Mouse (Mus musculus) embryonic fibroblast, embryonic 13.5 days (primary cell): ENCODE data around the gene Trim12c. TPM values are rescaled to one million over a fixed set of nuclear protein-coding genes. Genes with fewer than 3 reads are reported as not detected.
"Not testable (repeated sequence)": the region's sequence is repeated elsewhere in the genome, so short reads cannot be mapped to it uniquely, and the experiment has no call there.

Experiments
- H3K27ac ChIP-seq: 2 replicates; pipeline ENCODE4 v1.5.1; 2012; ENCODE audit warnings: low read length, control low read depth, inconsistent platforms; ENCODE audit not compliant: insufficient read depth
- H3K4me1 ChIP-seq: 2 replicates; pipeline ENCODE4 v1.6.1; 2011; ENCODE audit warnings: low read length; ENCODE audit not compliant: control insufficient read depth, insufficient read depth
- H3K4me3 ChIP-seq: 2 replicates; pipeline ENCODE4 v1.5.1; 2011; ENCODE audit warnings: mild to moderate bottlenecking, control low read depth, low read length; ENCODE audit not compliant: insufficient read depth
- CTCF ChIP-seq: IDR thresholded peaks from 2 replicates; pipeline ENCODE4 v1.5.1; 2011; ENCODE audit warnings: mild to moderate bottlenecking, control low read depth, low read length, moderate library complexity, borderline replicate concordance; ENCODE audit not compliant: insufficient read depth
- POLR2A ChIP-seq: IDR thresholded peaks from 2 replicates; pipeline ENCODE4 v1.6.1; 2011; ENCODE audit warnings: low read depth, mild to moderate bottlenecking, control low read depth, low read length, moderate library complexity
- polyA plus RNA-seq: library from polyadenylated mRNA; stranded (reverse); fragments of >200 nt; gene quantifications from 2 replicates; pipeline ENCODE4 v1.2.4, GENCODE M21; 2011; ENCODE audit warnings: low read depth; ENCODE audit not compliant: missing spikeins, insufficient read length

The Trim12c gene
- polyA plus RNA-seq, result 16.1 and 17.2 TPM in 2 replicates

DNA sequence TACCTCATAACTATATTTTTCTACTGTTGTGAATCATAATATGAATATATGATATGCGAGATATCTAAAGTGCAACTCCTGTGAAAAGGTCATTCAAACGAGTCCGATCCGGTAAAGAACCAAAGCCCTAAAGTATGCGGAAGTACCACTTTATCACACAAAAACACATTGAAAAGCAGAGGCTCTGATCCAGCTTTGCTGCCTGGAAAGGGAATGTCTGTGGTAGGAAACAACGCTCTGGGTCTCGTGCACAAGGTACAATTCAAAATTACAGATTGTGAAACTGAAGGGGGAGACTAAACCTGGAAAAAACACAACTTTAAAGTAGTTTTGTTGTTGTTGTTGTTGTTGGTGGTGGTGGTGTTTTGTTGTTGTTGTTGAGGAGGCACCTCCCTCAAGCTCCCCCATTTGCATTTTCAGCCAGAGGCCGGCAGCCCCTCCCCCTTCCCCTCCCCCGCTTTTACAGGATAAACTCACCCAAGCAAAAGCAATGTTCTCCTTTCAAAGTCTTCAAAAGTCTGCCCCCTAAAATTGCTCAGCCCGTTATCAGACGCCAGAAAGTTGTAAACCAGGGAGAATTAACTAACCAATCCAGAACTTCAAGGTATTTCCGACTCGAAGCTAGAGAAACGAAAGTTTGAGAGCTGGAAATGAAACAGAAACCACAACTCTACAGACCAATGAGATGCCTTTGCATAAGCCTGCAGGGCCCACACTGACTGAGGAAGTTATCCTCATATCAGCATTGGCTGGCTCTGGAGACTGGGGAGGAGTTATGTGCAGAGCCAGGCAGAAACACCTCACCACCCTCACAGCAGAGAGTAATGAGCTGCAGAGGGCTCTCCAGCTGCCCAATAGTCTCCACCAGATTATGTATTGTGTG, at the start of gene Trim12c:
Trim12c (minus strand) TSS at position 646 of the 883 bp plus-strand sequence.
- Histone ChIP-seq H3K4me1 (no peaks in the 10 kb centered on the region), H3K27ac (peak within 1 kb of the TSS; percentile 77), H3K4me3 (peak within 1 kb of the TSS; percentile 80)
- TF ChIP-seq POLR2A (no peak; the same call in 1 of the 2 replicates), CTCF (no peak)

DNA sequence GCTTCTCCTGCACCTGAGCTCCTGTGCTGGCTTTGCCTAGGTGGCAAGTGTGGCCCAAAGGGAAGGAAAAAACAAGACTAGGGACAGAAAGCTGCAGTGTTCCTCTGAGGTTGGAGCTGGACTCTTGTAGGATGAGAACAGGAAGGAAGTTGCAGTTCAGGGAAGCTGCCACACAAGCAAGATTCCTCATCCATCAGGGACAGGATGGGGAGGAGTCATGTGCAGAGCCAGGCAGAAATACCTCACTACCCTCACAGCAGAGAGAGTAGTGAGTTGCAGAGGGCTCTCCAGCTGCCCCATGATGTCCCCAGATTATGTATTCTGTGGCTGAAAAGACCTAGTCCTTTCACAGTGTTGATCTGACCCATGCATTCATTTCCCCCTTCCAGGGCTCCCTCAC, 48.0 kb upstream of the Trim12c start:
- H3K4me1 ChIP-seq, result no peaks in the 10 kb centered on the region
- TF ChIP-seq CTCF (no peak), POLR2A (no peak)
- H3K27ac ChIP-seq, result no peak overlapping the region
- H3K4me3 ChIP-seq, result no peak overlapping the region

DNA sequence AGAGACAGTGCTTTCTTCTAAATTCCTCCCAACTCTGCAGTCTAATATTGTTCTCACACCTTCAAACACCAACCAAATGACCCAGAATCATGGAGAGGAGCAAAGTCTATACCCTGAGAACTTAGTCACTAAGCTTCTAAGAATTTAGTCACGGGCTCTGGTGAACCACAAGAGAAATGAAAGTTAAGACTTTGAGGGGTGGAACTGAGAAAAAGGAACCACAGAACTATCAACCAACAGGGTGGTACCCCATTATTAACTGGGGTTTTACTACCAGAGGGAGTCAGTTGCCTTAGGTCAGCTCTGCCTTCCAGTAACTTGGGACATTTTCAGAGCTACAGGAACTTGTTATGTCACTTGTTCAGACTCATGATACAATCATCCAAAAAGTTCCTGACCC, 47.5 kb upstream of the Trim12c start, which contains the start of gene Trim30c:
Trim30c (minus strand) TSS at position 140 of the 400 bp plus-strand sequence.
- Histone ChIP-seq H3K4me3 (no peak within 1 kb of the TSS), H3K4me1 (no peaks in the 10 kb centered on the region), H3K27ac (no peak within 1 kb of the TSS)
- TF ChIP-seq POLR2A, result no peak
- no peak for TF ChIP-seq CTCF

DNA sequence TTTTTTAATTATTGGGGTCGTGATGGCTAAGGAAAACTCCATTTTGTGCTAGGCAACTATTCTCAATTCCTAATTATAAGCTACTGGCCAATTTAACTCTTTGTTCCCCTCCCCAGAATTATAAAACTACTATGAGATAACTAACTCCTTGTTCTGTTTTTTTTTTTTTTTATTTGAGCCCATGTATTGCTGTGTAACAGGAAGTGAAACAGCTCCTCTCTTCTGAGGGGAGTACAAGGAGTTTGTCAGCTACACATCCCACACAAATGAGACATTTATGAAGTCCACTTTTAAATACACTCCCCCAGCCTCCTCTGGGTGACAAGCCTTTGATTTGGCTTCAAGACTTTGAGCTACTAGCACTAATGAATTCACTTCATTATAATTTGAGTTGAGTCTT, 45.3 kb upstream of the Trim12c start:
- Histone ChIP-seq H3K27ac (no peak overlapping the region), H3K4me1 (no peaks in the 10 kb centered on the region)
- TF ChIP-seq CTCF, result no peak
- no peak for TF ChIP-seq POLR2A

DNA sequence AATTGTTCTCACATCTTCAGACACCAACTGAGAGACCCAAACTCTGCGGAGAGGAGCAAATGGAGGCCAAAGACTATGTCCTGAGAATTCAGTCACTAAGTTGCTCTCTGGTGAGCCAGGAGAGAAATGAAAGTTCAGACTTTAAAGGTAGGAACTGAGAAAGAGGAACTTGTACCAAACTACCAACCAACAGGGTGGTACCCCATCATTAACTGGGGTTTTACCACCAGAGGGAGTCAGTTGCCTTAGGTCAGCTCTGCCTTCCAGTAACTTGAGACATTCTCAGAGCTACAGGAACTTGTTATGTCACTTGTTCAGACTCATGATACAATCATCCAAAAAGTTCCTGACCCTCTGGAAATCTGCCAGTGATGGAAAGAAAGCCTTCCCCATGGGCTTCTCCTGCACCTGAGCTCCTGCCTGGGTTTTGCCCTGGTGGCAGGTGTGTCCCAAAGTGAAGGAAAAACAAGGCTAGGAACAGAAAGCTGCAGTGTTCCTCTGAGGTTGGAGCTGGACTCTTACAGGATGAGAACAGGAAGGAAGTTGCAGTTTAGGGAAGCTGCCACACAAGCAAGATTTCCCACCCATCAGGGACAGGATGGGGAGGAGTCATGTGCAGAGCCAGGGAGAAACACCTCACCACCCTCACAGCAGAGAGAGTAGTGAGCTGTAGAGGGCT, 16.7 kb upstream of the Trim12c start, which contains the start of gene Trim30b:
Trim30b (minus strand) TSS at position 149 of the 679 bp plus-strand sequence.
- H3K4me1 ChIP-seq, result no peaks in the 10 kb centered on the region
- no peak for TF ChIP-seq POLR2A
- TF ChIP-seq CTCF, result no peak
- H3K4me3 ChIP-seq, result no peak within 1 kb of the TSS
- no peak within 1 kb of the TSS for H3K27ac ChIP-seq

More for the DNA sequence above, 45.3 kb upstream of the Trim12c start:
- H3K4me3 ChIP-seq, result no peak overlapping the region

DNA sequence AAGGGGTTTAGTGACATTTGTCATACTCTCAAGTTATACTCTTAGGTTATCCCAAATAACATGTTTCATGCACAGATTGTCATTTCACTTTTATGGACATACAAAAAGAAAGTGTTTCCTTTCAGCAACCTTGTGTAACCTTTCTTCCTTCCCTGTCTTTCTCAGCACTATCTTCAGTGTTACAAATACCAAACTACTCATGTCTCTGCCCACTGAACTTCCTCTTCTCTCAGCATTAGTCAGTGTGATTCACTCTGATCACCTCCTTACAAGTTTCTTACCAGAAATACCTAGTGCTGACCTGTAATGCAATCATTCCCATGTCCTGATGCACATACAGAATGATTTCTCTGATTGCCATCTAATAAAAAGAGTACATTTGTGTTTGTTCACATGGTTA, 13.2 kb upstream of the Trim12c start:
- TF ChIP-seq CTCF (no peak), POLR2A (no peak)
- H3K4me1 ChIP-seq, result no peaks in the 10 kb centered on the region
- H3K27ac ChIP-seq, result no peak overlapping the region
- H3K4me3 ChIP-seq, result no peak overlapping the region

DNA sequence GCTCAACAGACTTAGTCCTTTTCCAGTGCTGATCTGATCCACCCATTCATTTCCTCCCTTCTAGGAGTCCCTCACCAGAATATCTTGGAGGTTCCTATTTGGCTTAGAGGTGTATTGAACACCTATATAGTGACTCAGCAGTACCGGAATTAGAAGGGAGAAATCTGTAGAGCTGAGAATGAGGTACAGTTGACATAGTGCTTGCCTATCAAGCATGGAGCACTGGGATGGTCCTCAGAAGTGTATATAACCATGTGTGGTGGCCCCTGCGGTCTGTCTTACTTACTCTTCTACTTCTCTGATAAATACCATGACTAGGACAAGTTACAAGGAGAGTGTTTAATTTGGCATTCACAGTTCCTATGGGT, 422 bp upstream of the Trim12c start:
- no peak overlapping the region for H3K27ac ChIP-seq
- TF ChIP-seq CTCF, result no peak
- TF ChIP-seq POLR2A, result no peak
- no peaks in the 10 kb centered on the region for H3K4me1 ChIP-seq
- no peak overlapping the region for H3K4me3 ChIP-seq

- H3K27ac ChIP-seq, H3K4me1 ChIP-seq, H3K4me3 ChIP-seq: not testable (repeated sequence)
These were observed 5.1 kb downstream of the Trim12c start for GRCm38 (mm10) chr7:104348043-104348442.

GRCm38 (mm10) chr7:104340744-104341143, 12.4 kb downstream of the Trim12c start:
- H3K4me3 ChIP-seq, H3K4me1 ChIP-seq, H3K27ac ChIP-seq: not testable (repeated sequence)

DNA sequence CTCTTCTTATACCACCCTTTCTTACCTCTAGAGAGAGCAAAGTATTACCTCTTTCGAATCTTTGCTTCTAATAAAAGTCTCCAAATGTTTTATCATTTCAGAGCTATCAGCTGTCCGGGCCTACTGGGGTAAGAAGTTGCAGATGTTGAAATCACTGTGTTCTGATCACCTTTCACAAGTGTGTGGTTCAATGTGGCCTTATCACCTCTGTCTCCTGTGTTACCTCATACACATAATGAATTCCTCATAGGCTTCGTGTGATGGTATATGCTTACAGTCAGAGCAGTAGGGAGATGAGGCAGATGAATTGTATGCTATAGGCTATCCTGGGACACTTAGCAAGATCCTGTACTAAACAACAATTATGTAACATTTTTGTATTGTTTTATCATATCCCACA, 17.6 kb downstream of the Trim12c start:
- H3K27ac ChIP-seq, H3K4me3 ChIP-seq, H3K4me1 ChIP-seq: not testable (repeated sequence)

DNA sequence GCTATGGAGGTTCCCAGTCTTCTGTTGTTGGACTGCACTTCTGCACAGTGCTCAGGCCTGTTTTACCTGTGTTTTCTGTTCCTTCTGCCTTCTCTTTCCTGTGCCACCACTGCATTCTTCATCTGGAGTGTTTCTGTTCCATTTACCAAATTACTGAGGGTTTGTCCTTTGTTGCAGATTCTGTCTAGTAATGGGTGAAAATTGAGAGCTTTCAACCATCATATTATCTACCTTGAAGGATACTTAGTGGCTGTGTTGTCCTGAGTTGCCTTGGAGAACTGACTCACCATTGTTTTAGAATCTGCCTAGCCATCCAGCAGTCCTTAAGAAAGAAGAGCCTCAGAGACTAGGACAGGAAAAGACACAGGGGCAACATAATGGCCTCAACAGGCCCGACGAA, 24.0 kb downstream of the Trim12c start, which contains the start of gene Trim34b:
Trim34b (plus strand) TSS at position 301 of the 400 bp plus-strand sequence.
- H3K27ac ChIP-seq, H3K4me1 ChIP-seq, H3K4me3 ChIP-seq: not testable (repeated sequence)
